Comparison of ENCODE assay signal across 22 mouse cellular contexts in genomic region chr13:54293006-54293405, GRCm38 (mm10).
"Had no signal": no experiment of that assay in that cellular context is flagged by ENCODE, and none has a peak within 500 bp of the region (broad histone marks: within the 10 kb centered on the region; RNA-seq: fewer than 3 reads in every experiment).

No protein-coding gene starts in this region.

- ATAC-seq: hindbrain, postnatal 0 days; intestine, embryonic 16.5 days; liver, embryonic 12.5 days had no signal

- H3K27me3 ChIP-seq: heart, embryonic 13.5 days; heart, embryonic 15.5 days; hindbrain, embryonic 13.5 days; hindbrain, embryonic 15.5 days had no signal

- H3K9me3 ChIP-seq: heart, embryonic 13.5 days; heart, embryonic 15.5 days; hindbrain, embryonic 13.5 days; hindbrain, embryonic 15.5 days; limb, embryonic 13.5 days; limb, embryonic 15.5 days; liver, embryonic 12.5 days had no signal

- H3K36me3 ChIP-seq: heart, embryonic 13.5 days; heart, embryonic 15.5 days; hindbrain, embryonic 13.5 days; hindbrain, embryonic 15.5 days; limb, embryonic 13.5 days; limb, embryonic 15.5 days; liver, embryonic 12.5 days had no signal

- DNase-seq: gastrocnemius, postnatal 14 days; gastrocnemius, postnatal 36 days; heart, adult 2 months; heart, postnatal 14 days; heart, postnatal 36 days; kidney, adult 18-20 months; layer of hippocampus, adult 9-11 months; layer of hippocampus, postnatal 36 days; left cerebral cortex, postnatal 4 days had no signal

- H3K4me1 ChIP-seq: heart, embryonic 13.5 days; heart, embryonic 15.5 days; hindbrain, embryonic 13.5 days; limb, embryonic 13.5 days; limb, embryonic 15.5 days; liver, embryonic 12.5 days had no signal

- H3K4me2 ChIP-seq: heart, embryonic 11.5 days; heart, embryonic 13.5 days; heart, embryonic 15.5 days; hindbrain, embryonic 13.5 days; hindbrain, embryonic 15.5 days; limb, embryonic 13.5 days; limb, embryonic 15.5 days; liver, embryonic 12.5 days had no signal

- H3K4me3 ChIP-seq: heart, adult 2 months; heart, embryonic 13.5 days; heart, embryonic 15.5 days; hindbrain, embryonic 13.5 days; hindbrain, embryonic 15.5 days; limb, embryonic 13.5 days; limb, embryonic 15.5 days; liver, embryonic 12.5 days had no signal

- H3K9ac ChIP-seq: forebrain, postnatal 0 days; heart, embryonic 13.5 days; heart, embryonic 15.5 days; hindbrain, embryonic 13.5 days; hindbrain, embryonic 15.5 days; limb, embryonic 13.5 days; limb, embryonic 15.5 days; liver, embryonic 12.5 days; liver, embryonic 14.5 days had no signal

- H3K27ac ChIP-seq: heart, adult 2 months; heart, embryonic 13.5 days; heart, embryonic 15.5 days; hindbrain, embryonic 13.5 days; hindbrain, embryonic 15.5 days; hindbrain, postnatal 0 days; kidney, postnatal 0 days; limb, embryonic 13.5 days; limb, embryonic 15.5 days; liver, embryonic 12.5 days; liver, embryonic 14.5 days had no signal
